Mouse (Mus musculus) layer of hippocampus, adult 9-11 months (tissue): ENCODE measurements around the gene Rad51.

Experiments
- DNase-seq: peaks from one replicate; pipeline ENCODE4 v3.0.0; 2022

Gene Rad51

GRCm38 (mm10) chr2:119112438-119113112 is at the start of gene Rad51:
Gene Rad51 (plus strand): TSS chr2:119112793.
- peak; percentile 85 for DNase-seq

- DNase-seq = no peak
These were observed 40.2 kb upstream of the Rad51 start for GRCm38 (mm10) chr2:119072397-119072796.

- no peak for DNase-seq
These were observed 26.4 kb upstream of the Rad51 start for GRCm38 (mm10) chr2:119086156-119086555.

- DNase-seq = no peak
These were observed 11.0 kb upstream of the Rad51 start for GRCm38 (mm10) chr2:119101552-119101951.

GRCm38 (mm10) chr2:119106583-119106982 is 6.0 kb upstream of the Rad51 start:
- DNase-seq = no peak

- DNase-seq = no peak
These were observed 4.0 kb upstream of the Rad51 start for GRCm38 (mm10) chr2:119108554-119108953.

- DNase-seq = no peak
These were observed 1.5 kb upstream of the Rad51 start for GRCm38 (mm10) chr2:119111060-119111459.

GRCm38 (mm10) chr2:119113121-119113925 is 730 bp downstream of the Rad51 start:
- DNase-seq = no peak

GRCm38 (mm10) chr2:119136346-119136898 is 23.8 kb downstream of the Rad51 start:
- no peak for DNase-seq

GRCm38 (mm10) chr2:119145199-119145598 is 32.6 kb downstream of the Rad51 start:
- no peak for DNase-seq

GRCm38 (mm10) chr2:119146435-119146834 is 33.8 kb downstream of the Rad51 start:
- DNase-seq = no peak

GRCm38 (mm10) chr2:119147160-119147678 is 34.6 kb downstream of the Rad51 start:
- no peak for DNase-seq

- no peak for DNase-seq
These were observed 35.2 kb downstream of the Rad51 start for GRCm38 (mm10) chr2:119147775-119148174.

GRCm38 (mm10) chr2:119152255-119152654 is 39.7 kb downstream of the Rad51 start:
- no peak for DNase-seq

GRCm38 (mm10) chr2:119154683-119155082 is 42.1 kb downstream of the Rad51 start:
- DNase-seq = no peak

GRCm38 (mm10) chr2:119155388-119155787 is 42.8 kb downstream of the Rad51 start:
- no peak for DNase-seq

- DNase-seq = no peak
These were observed 43.6 kb downstream of the Rad51 start for GRCm38 (mm10) chr2:119156081-119156680.

- DNase-seq = peak; percentile 96
These were observed 44.3 kb downstream of the Rad51 start, which contains the start of gene Rmdn3 for GRCm38 (mm10) chr2:119156681-119157572. Gene Rmdn3 (minus strand): TSS chr2:119157034.

GRCm38 (mm10) chr2:119157836-119158235 is 45.2 kb downstream of the Rad51 start:
- DNase-seq = no peak

GRCm38 (mm10) chr2:119161247-119161646 is 48.7 kb downstream of the Rad51 start:
- no peak for DNase-seq

- no peak for DNase-seq
These were observed 50.5 kb downstream of the Rad51 start for GRCm38 (mm10) chr2:119163135-119163534.

GRCm38 (mm10) chr2:119163999-119164398 is 51.4 kb downstream of the Rad51 start:
- no peak for DNase-seq
